Mouse (Mus musculus): ENCODE data around the gene Ermp1. TPM values are rescaled to one million over a fixed set of nuclear protein-coding genes. Genes with fewer than 3 reads are reported as not detected.

Ermp1 gene
- polyA plus RNA-seq (2015; fragmentation: Illumina TruSeq; extraction: RNeasy Lipid Tissue Mini Kit (QIAGEN cat#74804); ENCODE audit: insufficient read depth, low replicate concordance) = 41.5 TPM

GRCm38 (mm10) chr19:29647651-29648549 is at the start of gene Ermp1:
Gene Ermp1 (minus strand): TSS chr19:29648415.

GRCm38 (mm10) chr19:29697245-29697874 is 49.1 kb upstream of the Ermp1 start, which contains the start of gene Mlana:
Gene Mlana (plus strand): TSS chr19:29697824.

Other genes with a start within 250 kb of the Ermp1 start
- 10.6 TPM for gene Pdcd1lg2, start 237.5 kb downstream of the Ermp1 start, polyA plus RNA-seq (2015; fragmentation: Illumina TruSeq; extraction: RNeasy Lipid Tissue Mini Kit (QIAGEN cat#74804); ENCODE audit: insufficient read depth, low replicate concordance)
- 27.1 TPM for gene Ric1, start 126.1 kb downstream of the Ermp1 start, polyA plus RNA-seq (2015; fragmentation: Illumina TruSeq; extraction: RNeasy Lipid Tissue Mini Kit (QIAGEN cat#74804); ENCODE audit: insufficient read depth, low replicate concordance)
- not detected for gene Mlana, start 49.4 kb upstream of the Ermp1 start, polyA plus RNA-seq (2015; fragmentation: Illumina TruSeq; extraction: RNeasy Lipid Tissue Mini Kit (QIAGEN cat#74804); ENCODE audit: insufficient read depth, low replicate concordance)
- gene 9930021J03Rik, start 157.6 kb upstream of the Ermp1 start, polyA plus RNA-seq (2015; fragmentation: Illumina TruSeq; extraction: RNeasy Lipid Tissue Mini Kit (QIAGEN cat#74804); ENCODE audit: insufficient read depth, low replicate concordance) = 31.8 TPM
- 37.8 TPM for gene Ranbp6, start 164.6 kb upstream of the Ermp1 start, polyA plus RNA-seq (2015; fragmentation: Illumina TruSeq; extraction: RNeasy Lipid Tissue Mini Kit (QIAGEN cat#74804); ENCODE audit: insufficient read depth, low replicate concordance)

All from spleen, adult 10 weeks (tissue).